Mouse (Mus musculus): ENCODE measurements at regions not wholly inside any gene's neighbourhood (a gene's known extent, or its start where the extent isn't known, plus 50 kb on each side); places are given as distances from the start of the nearest gene placed in this dataset.

GRCm38 (mm10) chr9:94378291-94378690 lies 159.6 kb downstream of the 1190002N15Rik start:
- TF ChIP-seq EP300 (IDR thresholded peaks at IDR 0.05; ENCODE audit: low read depth) (no peak), CTCF (IDR thresholded peaks at IDR 0.05; ENCODE audit: low read depth) (no peak)
